Mouse (Mus musculus): ENCODE measurements around the gene Idh2.
"Not testable (repeated sequence)": the region's sequence is repeated elsewhere in the genome, so short reads cannot be mapped to it uniquely, and the experiment has no call there.

Gene Idh2

DNA sequence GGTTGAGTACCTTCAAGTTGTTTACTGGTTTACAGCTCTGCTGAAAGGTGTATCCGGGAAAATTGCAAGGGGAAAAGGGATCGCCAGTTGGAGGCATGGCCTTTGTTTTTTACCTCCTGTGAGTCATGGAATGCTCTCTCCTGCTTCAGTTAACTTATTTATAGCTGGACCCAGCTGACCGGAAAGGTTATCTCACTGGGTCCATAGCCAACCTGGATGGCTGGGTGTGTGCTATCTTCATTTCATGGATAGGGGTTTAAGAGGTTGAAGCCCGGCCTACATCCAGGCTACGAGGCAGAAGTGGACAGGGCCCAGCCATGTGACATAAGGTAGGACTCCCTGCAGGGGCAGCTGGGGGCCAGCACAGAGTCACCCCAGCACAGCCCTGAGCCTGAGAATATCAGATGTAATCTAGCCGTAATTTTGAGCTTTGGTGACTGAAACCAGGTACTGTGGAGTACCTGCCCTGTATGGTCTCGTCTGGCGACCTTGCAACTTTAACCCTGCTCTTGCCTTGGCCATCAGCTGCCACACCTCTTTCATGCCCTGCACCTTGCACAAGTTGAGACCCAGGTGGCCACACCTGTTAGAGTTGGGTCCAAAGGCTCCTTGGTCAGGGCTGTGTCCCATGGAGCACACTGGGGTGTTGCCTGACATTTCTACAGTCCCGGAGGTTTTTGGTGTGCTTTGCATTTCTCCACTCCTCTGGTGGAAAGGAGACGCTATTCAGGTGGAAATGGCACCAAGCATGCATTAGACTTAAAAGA lies 55.0 kb downstream of the Idh2 start:
- DNase-seq (ENCODE audit: low read depth, low spot score): peak; percentile 80

DNA sequence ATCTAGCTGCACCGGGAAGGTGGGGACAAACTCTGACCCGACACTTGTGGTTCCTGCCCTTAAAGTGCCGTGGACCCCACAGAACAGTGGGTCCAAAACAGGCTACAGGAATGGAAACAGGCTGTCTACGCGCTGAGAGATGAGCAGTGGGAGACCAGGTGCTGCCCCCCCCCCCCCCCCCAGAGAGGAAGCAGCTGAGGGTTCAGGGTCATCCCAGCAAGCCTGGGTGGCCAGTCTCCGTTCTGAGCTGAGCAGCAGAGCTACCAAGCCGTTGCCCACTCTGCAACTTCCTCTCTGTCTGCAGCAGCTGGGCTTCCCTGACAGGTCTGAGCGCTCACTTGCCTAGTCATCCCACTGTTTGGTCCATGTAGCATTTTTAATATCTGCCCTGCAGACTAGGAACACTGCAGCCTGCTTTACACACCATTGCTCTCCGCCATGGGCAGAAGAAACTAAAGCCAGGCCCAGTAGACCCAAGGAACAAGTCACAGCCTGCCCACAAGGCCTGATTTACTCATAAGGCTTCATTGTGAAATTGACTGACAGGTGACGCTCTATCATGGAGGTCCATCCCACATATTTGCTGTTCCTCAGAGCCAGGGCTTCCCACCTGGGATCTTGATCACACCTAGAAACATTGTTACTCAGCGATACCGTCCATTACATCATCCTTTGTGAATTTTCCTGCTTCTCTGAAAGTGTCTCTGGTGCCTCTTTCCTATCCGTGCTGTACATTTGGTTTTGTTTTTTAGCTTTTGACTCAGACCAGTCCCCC lies 55.9 kb downstream of the Idh2 start:
- DNase-seq (ENCODE audit: low read depth, low spot score): no peak

- no peak for DNase-seq (ENCODE audit: low read depth, low spot score)
Measured at GRCm38 (mm10) chr7:80058405-80059063, 56.7 kb downstream of the Idh2 start.

DNA sequence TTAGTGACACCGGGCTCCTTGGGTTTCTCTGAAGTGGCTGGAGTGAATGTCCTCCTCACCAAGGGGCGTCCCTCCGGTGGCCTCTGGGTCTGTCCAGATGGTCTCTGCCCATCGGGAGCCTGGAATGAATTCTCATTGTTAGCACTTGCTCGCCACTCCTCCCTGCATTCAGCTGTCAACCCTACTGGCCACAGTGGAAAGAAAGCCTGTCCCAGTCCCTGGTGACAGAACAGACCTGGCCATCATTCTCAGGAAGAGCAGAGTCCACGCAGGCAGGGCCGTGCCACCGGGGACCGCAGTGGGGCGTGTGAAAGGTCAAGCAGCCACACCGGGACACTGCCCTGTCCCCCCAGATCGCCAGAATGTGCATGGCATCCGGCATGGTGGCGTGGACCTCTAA lies 57.4 kb downstream of the Idh2 start:
- no peak for DNase-seq (ENCODE audit: low read depth, low spot score)

DNA sequence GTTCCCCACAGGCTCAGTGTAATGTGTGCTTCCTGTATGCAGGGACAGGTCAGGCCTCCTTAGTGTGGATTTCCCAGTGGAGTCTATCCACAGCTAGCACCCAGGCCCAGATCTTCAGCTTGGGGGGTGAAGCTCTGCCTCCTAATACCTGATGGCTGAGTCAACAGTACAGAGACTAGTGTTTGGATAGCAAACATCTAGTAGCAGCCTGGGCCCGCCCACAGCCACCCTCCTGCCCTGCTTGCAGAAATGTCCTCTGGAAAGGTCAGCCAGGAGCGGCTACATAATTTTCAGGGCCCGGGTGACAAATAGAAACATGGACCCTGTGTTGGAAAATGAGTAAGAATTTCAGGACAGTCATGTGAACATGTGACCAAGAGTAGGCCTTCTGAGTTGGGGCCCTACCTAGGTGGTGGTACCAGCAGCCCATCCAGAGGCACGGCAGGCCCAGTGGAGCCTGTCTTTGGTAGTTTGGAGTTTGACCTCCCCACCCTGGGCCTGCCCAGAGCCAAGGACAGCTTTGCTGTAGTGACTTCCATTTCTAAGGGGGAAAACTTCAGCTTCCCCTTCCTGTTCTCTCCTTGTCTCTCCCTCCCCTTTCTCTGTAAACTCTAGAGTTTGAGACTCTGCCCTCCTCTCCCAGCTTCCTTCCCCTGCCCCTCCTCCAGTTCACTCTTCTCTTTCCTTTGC lies 58.0 kb downstream of the Idh2 start:
- peak; percentile 44 for DNase-seq (ENCODE audit: low read depth, low spot score)

GRCm38 (mm10) chr7:80055781-80056180 lies 59.4 kb downstream of the Idh2 start:
- DNase-seq (ENCODE audit: low read depth, low spot score): no peak

DNA sequence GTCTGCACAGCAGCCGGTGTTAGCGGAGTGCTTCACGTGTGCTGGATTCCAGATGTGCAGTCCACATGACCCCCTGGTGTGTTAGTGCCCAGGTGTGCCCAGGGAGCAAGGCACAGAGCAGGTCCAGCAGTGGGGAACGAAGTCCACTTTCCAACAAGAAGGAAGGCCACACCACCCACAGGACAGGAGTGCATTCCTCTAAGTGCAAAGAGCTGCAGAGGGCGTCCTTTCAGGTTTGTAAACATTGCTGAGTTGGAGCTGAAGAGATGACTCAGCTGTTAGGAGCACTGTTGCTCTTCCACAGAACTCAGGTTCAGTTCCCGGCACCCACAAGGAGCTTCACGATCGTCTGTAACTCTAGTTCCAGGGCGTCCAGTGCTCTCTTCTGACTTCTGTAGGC lies 62.0 kb downstream of the Idh2 start:
- DNase-seq (ENCODE audit: low read depth, low spot score): no peak

DNA sequence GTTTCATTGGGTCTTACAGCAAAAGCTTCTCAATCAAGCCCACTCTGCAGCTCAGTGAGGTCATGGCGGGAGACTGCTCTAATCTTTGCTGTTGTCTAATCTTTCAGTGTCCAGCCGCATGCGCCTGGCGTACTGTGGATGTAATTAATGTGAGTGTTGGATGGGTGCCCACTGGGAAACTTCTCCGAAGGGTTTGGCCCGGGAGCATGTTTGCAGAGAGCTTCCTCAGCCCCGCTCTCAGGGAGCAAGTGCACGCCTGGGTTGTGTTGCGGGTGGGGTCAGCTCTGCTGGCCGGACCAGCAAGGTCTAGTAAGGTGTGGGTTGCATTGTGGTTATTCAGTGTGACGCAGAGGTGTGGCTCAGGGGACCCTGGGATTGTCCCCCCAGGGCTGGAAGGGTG lies 62.9 kb downstream of the Idh2 start:
- peak; percentile 70 for DNase-seq (ENCODE audit: low read depth, low spot score)

DNA sequence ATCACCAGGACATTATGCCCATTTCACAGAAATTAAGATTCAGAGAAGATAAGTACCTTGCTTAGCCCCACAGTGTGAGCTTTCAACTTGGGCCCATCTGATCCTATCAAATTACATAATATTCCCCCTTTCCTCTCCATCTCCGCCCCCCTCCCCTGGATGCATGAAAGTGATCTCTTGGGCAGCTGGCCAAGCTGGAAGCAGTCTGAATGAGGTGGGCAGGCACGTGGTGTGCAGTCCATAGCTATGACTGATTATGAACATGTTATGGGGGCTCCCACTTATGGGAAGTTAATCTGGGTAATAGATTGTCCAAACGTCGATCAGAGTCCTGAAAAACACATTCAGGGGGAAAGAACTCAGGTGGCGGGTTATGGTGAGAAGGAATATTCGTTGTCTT lies 63.4 kb downstream of the Idh2 start:
- peak; percentile 60 for DNase-seq (ENCODE audit: low read depth, low spot score)

GRCm38 (mm10) chr7:80050382-80050781 lies 64.8 kb downstream of the Idh2 start:
- DNase-seq (ENCODE audit: low read depth, low spot score): not testable (repeated sequence)

- DNase-seq (ENCODE audit: low read depth, low spot score): no peak
Measured at GRCm38 (mm10) chr7:80049746-80050145, 65.4 kb downstream of the Idh2 start.

DNA sequence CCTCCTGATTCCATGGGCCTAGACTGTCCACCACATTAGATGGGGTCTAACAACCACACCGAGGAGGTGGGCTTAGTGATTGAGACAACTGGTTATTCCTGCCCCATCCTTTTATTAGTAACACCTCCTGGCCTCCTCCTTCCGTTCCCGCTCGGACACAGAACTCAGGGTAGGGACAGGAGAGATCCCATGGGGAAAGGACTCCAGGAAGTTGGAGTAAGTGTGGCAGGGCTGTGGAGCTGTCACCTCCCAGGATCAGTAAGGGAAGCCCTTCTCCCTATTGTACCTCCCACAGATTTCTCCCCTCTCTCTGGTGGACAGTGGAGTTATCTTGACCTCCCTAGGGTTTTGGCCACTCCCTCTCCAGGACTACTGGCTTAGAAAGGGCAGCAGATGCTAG lies 68.2 kb downstream of the Idh2 start:
- DNase-seq (ENCODE audit: low read depth, low spot score): no peak

All from skeletal muscle tissue, adult 2 months (tissue).